Comparison of ENCODE assay signal across 8 mouse cellular contexts in genomic region chr4:116995131-116995797, GRCm38 (mm10). TPM values are rescaled to one million over a fixed set of nuclear protein-coding genes. Genes with fewer than 3 reads are reported as not detected.
DNase-seq lines count a peak whose midpoint lies in the region; ATAC-seq and TF ChIP-seq lines count a peak whose summit lies in the region.

TSS of gene Hectd3 (plus strand) at chr4:116995317.

- ATAC-seq in neural tube, embryonic 15.5 days (ENCODE audit: low FRiP score) = peak; percentile 69

- TF ChIP-seq POLR2A in lung, adult 2 months (IDR thresholded peaks at IDR 0.05; ENCODE audit: borderline replicate concordance, extremely low read depth, low read depth, low read length) = peak; percentile 63; the same call in 1 of the 2 replicates

- H3K4me3 ChIP-seq in ES-E14 (ENCODE audit: insufficient read depth in 1 of 2, low read depth in 1 of 2, low read length in 2 of 2, poor library complexity in 1 of 2, severe bottlenecking in 1 of 2) = peak within 1 kb of the TSS; percentile 82 to 86
- peak within 1 kb of the TSS; percentile 79 for H3K4me3 ChIP-seq in forebrain, embryonic 10.5 days
- H3K4me3 ChIP-seq in lung, adult 2 months (replicated peaks; ENCODE audit: extremely low read depth, low read depth, low read length) = peak within 1 kb of the TSS; percentile 77
- H3K4me3 ChIP-seq in neural tube, embryonic 15.5 days (replicated peaks) = peak within 1 kb of the TSS; percentile 72

- in situ Hi-C loops in ES-E14 (cut with MboI; ENCODE audit: low sequenced_read_pairs in 2 of 2, unreplicated experiment in 2 of 2) = loop anchor here in 1 of 2 experiments (10.0 kb wide), 1 partner anchor 170 kb away; the partner anchor contains the start of gene Hpdl

- H3K9ac ChIP-seq in ES-E14 (ENCODE audit: insufficient read depth, low read depth, low read length, poor library complexity, severe bottlenecking) = peak within 1 kb of the TSS; percentile 74
- H3K9ac ChIP-seq in neural tube, embryonic 15.5 days (replicated peaks) = peak within 1 kb of the TSS; percentile 72

- under 1% methylated on average over 58 of the region's 58 CpGs for WGBS in forebrain, embryonic 10.5 days
- WGBS in lung, adult 2 months = 1% methylated on average over 58 of the region's 58 CpGs
- under 1% methylated on average over 49 of the region's 58 CpGs for WGBS in neural tube, embryonic 15.5 days

- H3K36me3 ChIP-seq in ES-E14 (ENCODE audit: control insufficient read depth, insufficient read depth, low read length, poor library complexity, severe bottlenecking) = peaks cover 3% of the 10 kb centered on the region; the same call in 1 of the 2 replicates
- H3K36me3 ChIP-seq in forebrain, embryonic 10.5 days (replicated peaks) = peaks cover 25% of the 10 kb centered on the region
- peaks cover 33% of the 10 kb centered on the region for H3K36me3 ChIP-seq in neural tube, embryonic 15.5 days

- no peak for TF ChIP-seq CTCF in lung, adult 2 months (IDR thresholded peaks at IDR 0.05; ENCODE audit: insufficient read depth, low read length)

- H3K4me2 ChIP-seq in neural tube, embryonic 15.5 days = peak within 1 kb of the TSS; percentile 90

- no peaks in the 10 kb centered on the region for H3K9me3 ChIP-seq in ES-E14 (ENCODE audit: control insufficient read depth, insufficient read depth, low read depth, low read length)
- H3K9me3 ChIP-seq in forebrain, embryonic 10.5 days = no peaks in the 10 kb centered on the region
- no peaks in the 10 kb centered on the region for H3K9me3 ChIP-seq in neural tube, embryonic 15.5 days (replicated peaks)

- peaks cover under 1 to 9% of the 10 kb centered on the region in 2 experiments; a peak in 2 of 4 replicates for H3K4me1 ChIP-seq in ES-E14 (ENCODE audit: control insufficient read depth in 2 of 2, insufficient read depth in 2 of 2, low read length in 2 of 2, poor library complexity in 1 of 2)
- H3K4me1 ChIP-seq in forebrain, embryonic 10.5 days = peaks cover 40% of the 10 kb centered on the region
- H3K4me1 ChIP-seq in lung, adult 2 months (ENCODE audit: control insufficient read depth, insufficient read depth, low read length) = peaks cover 13% of the 10 kb centered on the region
- H3K4me1 ChIP-seq in neural tube, embryonic 15.5 days = peaks cover 34% of the 10 kb centered on the region

- peaks cover 7% of the 10 kb centered on the region for H3K27me3 ChIP-seq in forebrain, embryonic 10.5 days (ENCODE audit: poor library complexity, severe bottlenecking)
- no peaks in the 10 kb centered on the region for H3K27me3 ChIP-seq in neural tube, embryonic 15.5 days (replicated peaks)

- DNase-seq in ES-E14 (ENCODE audit: low read depth, low spot score) = peak; percentile 48
- DNase-seq in c-Kit-negative CD71-positive TER-119-positive erythroid progenitor cells, embryonic 14.5 days (ENCODE audit: low read depth, low spot score) = peak; percentile 71
- peak; percentile 74 for DNase-seq in forebrain, embryonic 10.5 days (ENCODE audit: extremely low spot score, low spot score)
- peak; percentile 71 to 72 for DNase-seq in heart, postnatal 10 days
- peak; percentile 76 to 81 for DNase-seq in kidney, postnatal 36 days
- peak; percentile 60 for DNase-seq in lung, adult 2 months
- DNase-seq in thymus, postnatal 14 days = peak; percentile 65

- intact Hi-C loops in heart, postnatal 10 days (cut with DNase I) = no loop called here

- no peak within 1 kb of the TSS for H3K27ac ChIP-seq in ES-E14 (ENCODE audit: insufficient read depth, low read depth, low read length, poor library complexity, severe bottlenecking)
- H3K27ac ChIP-seq in forebrain, embryonic 10.5 days = peak within 1 kb of the TSS; percentile 79
- peak within 1 kb of the TSS; percentile 89 for H3K27ac ChIP-seq in neural tube, embryonic 15.5 days (replicated peaks)

TF ChIP-seq in ES-E14, 5 proteins besides CTCF, POLR2A, EP300 and RAD21:
- TF ChIP-seq MAFK (IDR thresholded peaks at IDR 0.05; ENCODE audit: insufficient read depth, low read depth, low read length) = no peak
- TF ChIP-seq HCFC1 (IDR thresholded peaks at IDR 0.05; ENCODE audit: borderline replicate concordance, insufficient read depth, low read length) = 0 out of 2 replicates have a peak, but pooled peaks have one; percentile 34

RNA-seq across cellular contexts. Expression of gene Hectd3, which starts in this region (rescaled TPM):
- 14.8 and 21.8 TPM in 2 replicates for total RNA-seq in ES-E14 (2012; rRNA removed)
- 7.8 and 8.8 TPM in 2 replicates for polyA plus RNA-seq in forebrain, embryonic 10.5 days (2016; fragmentation: Nextera tagmentation; extraction: Ambion mirVana)
- 10 to 100 TPM; 13.9 to 14.9 TPM for total RNA-seq in heart, postnatal 10 days (2021)
- 66.3 and 69.1 TPM in 2 replicates for polyA plus RNA-seq in lung, adult 2 months (2012; rRNA removed)
- polyA plus RNA-seq in neural tube, embryonic 15.5 days (2015; fragmentation: Nextera tagmentation; extraction: Ambion mirVana) = 22.4 and 24.9 TPM in 2 replicates
